Mouse (Mus musculus) heart, postnatal 0 days (tissue): ENCODE data around the gene Tk1.

Experiments
- CTCF ChIP-seq: IDR thresholded peaks from 2 replicates; pipeline ENCODE4 v1.5.1; 2016; ENCODE audit warnings: antibody characterized with exemption, control low read depth, low read depth
- EP300 ChIP-seq: IDR thresholded peaks from 2 replicates; pipeline ENCODE4 v1.6.1; 2016; ENCODE audit warnings: antibody characterized with exemption, low read depth

DNA sequence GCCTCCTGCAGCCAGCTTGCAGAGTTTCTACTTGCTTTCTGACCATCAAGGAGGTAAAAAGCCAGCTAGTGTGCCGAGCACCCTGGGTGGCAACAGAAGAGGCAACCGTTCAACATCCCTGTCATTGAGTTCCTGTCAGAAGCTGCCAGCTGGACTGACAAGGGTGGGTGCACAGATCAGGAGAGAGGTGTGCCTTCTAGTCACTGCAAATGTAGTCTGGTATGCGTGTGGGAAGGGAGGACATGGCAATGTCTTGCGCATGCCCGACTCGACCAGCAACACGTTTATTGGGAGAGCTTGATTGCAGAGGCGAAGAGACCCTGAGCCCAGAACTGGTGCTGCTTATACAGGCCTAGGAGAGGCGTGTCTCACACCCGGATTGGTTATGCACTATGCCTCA is 31.6 kb upstream of the Tk1 start:
- TF ChIP-seq EP300 (no peak), CTCF (no peak)
